Mouse (Mus musculus): ENCODE results near the gene Speg. TPM values are rescaled to one million over a fixed set of nuclear protein-coding genes. Genes with fewer than 3 reads are reported as not detected.
A peak's percentile ranks its signal among the peaks of the same experiment; 100 is the strongest.

Speg gene
- polyA plus RNA-seq, 1 experiment: 19.8 TPM

DNA sequence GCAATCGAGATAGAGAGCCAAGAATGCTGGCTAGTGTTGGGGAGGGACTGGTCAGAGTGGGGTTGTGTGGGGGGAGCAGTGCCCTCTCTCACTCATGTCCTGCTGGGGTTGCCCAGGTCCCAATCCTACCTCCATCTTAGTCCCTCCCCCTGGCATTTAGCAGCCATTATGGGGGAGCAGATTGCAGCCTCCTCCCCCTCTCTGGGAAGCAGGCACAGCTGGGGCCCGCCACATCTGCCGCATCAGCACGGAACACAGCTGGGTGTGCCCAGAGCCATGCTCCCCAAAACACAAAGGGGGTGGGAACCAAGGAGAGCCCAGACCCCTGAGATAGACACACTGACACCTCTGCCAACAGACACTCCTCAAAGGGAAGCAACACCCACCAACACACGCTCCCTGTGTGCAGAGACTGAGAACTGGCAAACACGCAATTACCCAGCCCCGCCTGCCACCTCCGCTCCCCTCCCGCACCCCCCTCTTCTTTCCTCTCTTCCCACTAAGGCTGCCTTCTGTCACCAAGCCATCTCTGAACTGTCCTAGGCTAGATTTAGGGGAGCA, 70.1 kb downstream of the Speg start:
- Histone ChIP-seq H3K36me3 (ENCODE audit: control insufficient read depth, insufficient read depth, low read length, poor library complexity, severe bottlenecking) (no peaks in the 10 kb centered on the region), H3K4me3 (ENCODE audit: low read depth, low read length) (no peak overlapping the region), H3K27me3 (ENCODE audit: control insufficient read depth, insufficient read depth, low read length, poor library complexity, severe bottlenecking) (no peaks in the 10 kb centered on the region), H3K27ac (ENCODE audit: insufficient read depth, low read length) (no peak overlapping the region), H3K9ac (ENCODE audit: low read depth, poor library complexity, severe bottlenecking) (no peak overlapping the region), H3K4me1 (ENCODE audit: control insufficient read depth, insufficient read depth, low read length) (peaks cover 8% of the 10 kb centered on the region), H3K9me3 (replicated peaks; ENCODE audit: control insufficient read depth, insufficient read depth, low read length, poor library complexity, severe bottlenecking) (no peaks in the 10 kb centered on the region)
- TF ChIP-seq EP300 (IDR thresholded peaks at IDR 0.05; ENCODE audit: insufficient read depth, low read depth, low read length) (no peak), CTCF (IDR thresholded peaks at IDR 0.05; ENCODE audit: low read depth, low read length) (no peak), POLR2A (IDR thresholded peaks at IDR 0.05; ENCODE audit: insufficient read depth, low read length) (no peak)

DNA sequence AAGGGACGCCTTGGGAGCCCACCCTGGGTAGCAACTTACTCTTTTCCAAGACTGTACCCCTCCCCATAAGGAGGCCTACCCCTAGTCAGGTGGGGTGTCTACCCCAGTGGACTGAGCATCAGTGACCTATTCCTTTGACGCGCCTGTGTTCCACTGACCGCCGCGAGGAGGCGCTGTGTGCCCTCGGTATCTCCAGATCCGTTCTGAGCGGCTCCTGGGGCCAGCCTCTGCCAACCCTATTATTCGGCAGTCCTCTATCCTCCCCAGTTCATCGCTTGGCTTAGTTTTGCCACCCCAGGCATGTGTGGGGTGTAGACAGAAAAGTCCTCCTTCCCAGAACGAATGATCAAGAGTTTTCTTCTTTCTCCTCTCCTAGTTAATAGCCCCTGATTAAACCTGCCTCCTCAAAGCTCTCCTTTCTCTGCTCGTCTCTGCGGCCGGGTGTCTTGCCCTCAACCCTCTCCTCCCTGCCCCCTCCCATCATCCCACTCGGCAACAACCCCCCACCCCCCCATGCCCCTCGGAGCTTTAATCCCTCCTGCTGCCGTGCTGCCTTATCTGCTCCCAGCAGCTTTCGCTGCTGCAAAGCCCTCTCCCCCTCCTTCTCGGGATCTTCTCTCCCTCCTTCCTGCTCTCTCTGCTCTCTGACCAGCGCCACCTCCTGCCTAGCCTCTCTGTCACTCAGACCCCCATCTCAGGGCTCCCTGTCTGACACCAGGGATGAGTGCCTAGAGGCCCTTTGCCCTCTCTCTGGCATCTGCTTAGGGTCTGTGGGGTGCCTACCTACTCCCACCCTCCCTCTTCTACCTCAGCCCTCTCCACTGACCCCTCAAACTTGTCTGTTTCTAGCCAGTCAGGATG, 70.9 kb downstream of the Speg start:
- H3K9me3 ChIP-seq (replicated peaks; ENCODE audit: control insufficient read depth, insufficient read depth, low read length, poor library complexity, severe bottlenecking): no peaks in the 10 kb centered on the region
- no peak overlapping the region for H3K4me3 ChIP-seq (ENCODE audit: low read depth, low read length)
- H3K27me3 ChIP-seq (ENCODE audit: control insufficient read depth, insufficient read depth, low read length, poor library complexity, severe bottlenecking): no peaks in the 10 kb centered on the region
- TF ChIP-seq CTCF (IDR thresholded peaks at IDR 0.05; ENCODE audit: low read depth, low read length) (peak; percentile 92), EP300 (IDR thresholded peaks at IDR 0.05; ENCODE audit: insufficient read depth, low read depth, low read length) (0 out of 2 replicates have a peak, but pooled peaks have one; percentile 23), POLR2A (IDR thresholded peaks at IDR 0.05; ENCODE audit: insufficient read depth, low read length) (no peak)
- H3K4me1 ChIP-seq (ENCODE audit: control insufficient read depth, insufficient read depth, low read length): peaks cover 8% of the 10 kb centered on the region
- no peak overlapping the region for H3K27ac ChIP-seq (ENCODE audit: insufficient read depth, low read length)
- 0 out of 2 replicates have a peak overlapping the region, but pooled peaks have one; percentile 21 for H3K9ac ChIP-seq (ENCODE audit: low read depth, poor library complexity, severe bottlenecking)
- H3K36me3 ChIP-seq (ENCODE audit: control insufficient read depth, insufficient read depth, low read length, poor library complexity, severe bottlenecking): no peaks in the 10 kb centered on the region

DNA sequence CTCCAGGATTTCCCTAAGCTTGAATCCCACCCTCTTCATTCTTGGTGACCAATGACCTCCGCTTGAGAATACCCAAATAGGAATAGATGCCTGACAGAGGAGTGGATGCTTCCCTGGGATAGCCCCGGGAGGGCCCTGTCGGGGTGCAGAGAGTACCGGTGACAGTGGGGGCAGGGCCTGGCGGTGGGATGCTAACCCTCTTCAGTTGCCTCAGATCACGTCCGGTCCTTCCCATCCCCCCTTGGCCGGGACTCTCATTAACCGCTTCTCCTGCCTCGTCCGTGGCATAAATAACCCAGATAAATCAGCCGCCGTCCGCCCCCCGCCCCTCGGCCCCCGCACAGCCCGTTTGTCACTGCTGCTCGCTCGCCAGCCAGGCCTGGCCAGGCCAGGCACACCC, 71.6 kb downstream of the Speg start:
- no peak overlapping the region for H3K4me3 ChIP-seq (ENCODE audit: low read depth, low read length)
- no peaks in the 10 kb centered on the region for H3K9me3 ChIP-seq (replicated peaks; ENCODE audit: control insufficient read depth, insufficient read depth, low read length, poor library complexity, severe bottlenecking)
- no peak overlapping the region for H3K27ac ChIP-seq (ENCODE audit: insufficient read depth, low read length)
- TF ChIP-seq CTCF (IDR thresholded peaks at IDR 0.05; ENCODE audit: low read depth, low read length) (no peak), EP300 (IDR thresholded peaks at IDR 0.05; ENCODE audit: insufficient read depth, low read depth, low read length) (no peak), POLR2A (IDR thresholded peaks at IDR 0.05; ENCODE audit: insufficient read depth, low read length) (no peak)
- no peak overlapping the region for H3K9ac ChIP-seq (ENCODE audit: low read depth, poor library complexity, severe bottlenecking)
- no peaks in the 10 kb centered on the region for H3K27me3 ChIP-seq (ENCODE audit: control insufficient read depth, insufficient read depth, low read length, poor library complexity, severe bottlenecking)
- H3K36me3 ChIP-seq (ENCODE audit: control insufficient read depth, insufficient read depth, low read length, poor library complexity, severe bottlenecking): no peaks in the 10 kb centered on the region
- peaks cover 8% of the 10 kb centered on the region for H3K4me1 ChIP-seq (ENCODE audit: control insufficient read depth, insufficient read depth, low read length)

DNA sequence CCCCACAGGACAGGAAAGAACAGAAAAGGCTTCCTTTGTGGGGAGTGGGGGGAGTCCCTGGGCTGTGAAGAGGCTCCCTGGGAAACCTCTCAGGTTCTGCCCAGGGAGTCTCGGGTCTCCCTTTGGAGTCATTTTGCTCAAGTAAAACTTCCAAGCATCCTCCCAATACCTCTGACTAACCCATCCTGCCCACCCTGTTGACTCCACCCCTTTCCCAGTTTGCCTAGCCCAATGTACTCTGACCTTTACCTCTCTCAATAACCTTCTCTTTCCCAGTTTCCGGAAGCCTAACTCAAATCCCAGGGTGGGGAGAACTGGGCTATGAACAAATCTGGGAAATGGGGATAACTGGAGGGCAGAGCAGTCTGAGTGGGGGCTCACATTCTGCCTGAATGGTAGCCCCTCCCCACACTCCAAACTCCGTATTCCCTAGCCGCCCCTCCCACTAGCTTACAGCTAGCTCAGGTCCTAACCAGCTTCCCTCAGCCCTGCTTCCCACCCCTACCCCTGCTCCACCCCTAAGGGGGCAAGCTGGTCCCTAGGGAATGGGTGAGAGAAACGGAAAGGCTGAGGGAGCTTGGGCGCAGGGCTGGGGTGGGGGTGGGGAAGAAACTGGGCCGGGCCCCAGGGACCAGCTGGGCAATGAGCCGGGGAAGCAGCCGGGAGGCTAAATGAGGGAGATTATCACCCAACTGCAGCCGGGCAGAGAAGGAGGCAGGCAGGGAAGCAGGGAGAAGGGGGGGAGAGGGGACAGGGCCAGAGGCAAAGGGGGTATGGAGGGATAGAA, 72.4 kb downstream of the Speg start:
- TF ChIP-seq EP300 (IDR thresholded peaks at IDR 0.05; ENCODE audit: insufficient read depth, low read depth, low read length): no peak
- no peak for TF ChIP-seq POLR2A (IDR thresholded peaks at IDR 0.05; ENCODE audit: insufficient read depth, low read length)
- no peak for TF ChIP-seq CTCF (IDR thresholded peaks at IDR 0.05; ENCODE audit: low read depth, low read length)
- H3K9me3 ChIP-seq (replicated peaks; ENCODE audit: control insufficient read depth, insufficient read depth, low read length, poor library complexity, severe bottlenecking): no peaks in the 10 kb centered on the region
- H3K4me3 ChIP-seq (ENCODE audit: low read depth, low read length): no peak overlapping the region
- no peaks in the 10 kb centered on the region for H3K27me3 ChIP-seq (ENCODE audit: control insufficient read depth, insufficient read depth, low read length, poor library complexity, severe bottlenecking)
- no peaks in the 10 kb centered on the region for H3K36me3 ChIP-seq (ENCODE audit: control insufficient read depth, insufficient read depth, low read length, poor library complexity, severe bottlenecking)
- H3K4me1 ChIP-seq (ENCODE audit: control insufficient read depth, insufficient read depth, low read length): peaks cover 8% of the 10 kb centered on the region
- no peak overlapping the region for H3K27ac ChIP-seq (ENCODE audit: insufficient read depth, low read length)
- 0 out of 2 replicates have a peak overlapping the region, but pooled peaks have one; percentile 5 for H3K9ac ChIP-seq (ENCODE audit: low read depth, poor library complexity, severe bottlenecking)

DNA sequence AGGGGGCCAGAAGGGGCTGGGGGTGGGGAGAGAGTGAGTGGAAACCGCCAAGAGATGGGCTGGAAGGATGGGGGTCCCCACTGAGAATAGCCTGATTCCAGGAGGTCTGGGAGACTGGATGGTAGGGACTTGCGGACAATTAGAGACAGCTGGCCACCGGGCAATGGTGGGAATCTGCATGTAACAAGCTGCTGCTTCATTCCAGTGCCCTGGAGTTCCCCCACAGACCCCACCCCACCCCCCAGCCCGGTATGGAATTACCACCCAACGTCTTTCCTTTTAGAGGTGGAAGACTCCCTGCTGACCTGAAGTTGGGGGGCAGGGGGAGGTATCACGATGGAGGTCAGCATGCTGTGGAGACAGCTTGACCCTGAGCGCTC, 72.9 kb downstream of the Speg start:
- no peak for TF ChIP-seq EP300 (IDR thresholded peaks at IDR 0.05; ENCODE audit: insufficient read depth, low read depth, low read length)
- Histone ChIP-seq H3K36me3 (ENCODE audit: control insufficient read depth, insufficient read depth, low read length, poor library complexity, severe bottlenecking) (no peaks in the 10 kb centered on the region), H3K4me3 (ENCODE audit: low read depth, low read length) (no peak overlapping the region), H3K27me3 (ENCODE audit: control insufficient read depth, insufficient read depth, low read length, poor library complexity, severe bottlenecking) (no peaks in the 10 kb centered on the region), H3K27ac (ENCODE audit: insufficient read depth, low read length) (no peak overlapping the region), H3K4me1 (ENCODE audit: control insufficient read depth, insufficient read depth, low read length) (peaks cover 4% of the 10 kb centered on the region), H3K9ac (ENCODE audit: low read depth, poor library complexity, severe bottlenecking) (0 out of 2 replicates have a peak overlapping the region, but pooled peaks have one; percentile 5), H3K9me3 (replicated peaks; ENCODE audit: control insufficient read depth, insufficient read depth, low read length, poor library complexity, severe bottlenecking) (no peaks in the 10 kb centered on the region)

All from ES-Bruce4 (cell line).